Mouse (Mus musculus): ENCODE results near the gene Tbca.

DNA sequence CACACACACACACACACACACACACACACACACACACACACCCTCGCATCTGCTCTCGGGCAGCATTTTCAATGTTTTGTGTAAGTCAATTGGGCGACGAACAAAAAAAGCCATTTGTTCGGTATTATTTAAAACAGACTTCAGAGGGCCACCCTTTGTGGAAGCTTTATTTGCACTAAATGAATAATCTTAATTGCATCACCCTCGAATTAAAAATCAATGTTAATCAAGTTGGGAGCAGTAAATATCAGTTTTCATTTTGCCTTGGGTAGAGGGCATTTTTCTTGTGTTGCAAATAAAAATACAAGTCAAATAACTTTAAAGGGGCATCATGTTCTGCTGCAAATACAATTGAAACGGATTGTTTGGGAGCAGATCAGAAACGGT lies 85.3 kb downstream of the Tbca start:
- TF ChIP-seq POLR2A (IDR thresholded peaks at IDR 0.05; ENCODE audit: borderline replicate concordance, low read depth, low read length) (no peak), CTCF (IDR thresholded peaks at IDR 0.05; ENCODE audit: low read depth, low read length) (no peak)

Measured in bone marrow macrophage, adult 2 months (primary cell).